Mouse (Mus musculus) hematopoietic multipotent progenitor cell, adult 10-12 weeks (in vitro differentiated cells): Measurements from ENCODE around the gene Fkbp10. TPM values are rescaled to one million over a fixed set of nuclear protein-coding genes. Genes with fewer than 3 reads are reported as not detected.

Source experiments
- polyA plus RNA-seq: library from polyadenylated mRNA; stranded (reverse); fragments of >175 nt; gene quantifications from 2 replicates; pipeline ENCODE4 v1.2.3, GENCODE M21; 2012; ENCODE audit warnings: low replicate concordance

Fkbp10 gene
- polyA plus RNA-seq: 0.67 and 1.0 TPM in 2 replicates

DNA sequence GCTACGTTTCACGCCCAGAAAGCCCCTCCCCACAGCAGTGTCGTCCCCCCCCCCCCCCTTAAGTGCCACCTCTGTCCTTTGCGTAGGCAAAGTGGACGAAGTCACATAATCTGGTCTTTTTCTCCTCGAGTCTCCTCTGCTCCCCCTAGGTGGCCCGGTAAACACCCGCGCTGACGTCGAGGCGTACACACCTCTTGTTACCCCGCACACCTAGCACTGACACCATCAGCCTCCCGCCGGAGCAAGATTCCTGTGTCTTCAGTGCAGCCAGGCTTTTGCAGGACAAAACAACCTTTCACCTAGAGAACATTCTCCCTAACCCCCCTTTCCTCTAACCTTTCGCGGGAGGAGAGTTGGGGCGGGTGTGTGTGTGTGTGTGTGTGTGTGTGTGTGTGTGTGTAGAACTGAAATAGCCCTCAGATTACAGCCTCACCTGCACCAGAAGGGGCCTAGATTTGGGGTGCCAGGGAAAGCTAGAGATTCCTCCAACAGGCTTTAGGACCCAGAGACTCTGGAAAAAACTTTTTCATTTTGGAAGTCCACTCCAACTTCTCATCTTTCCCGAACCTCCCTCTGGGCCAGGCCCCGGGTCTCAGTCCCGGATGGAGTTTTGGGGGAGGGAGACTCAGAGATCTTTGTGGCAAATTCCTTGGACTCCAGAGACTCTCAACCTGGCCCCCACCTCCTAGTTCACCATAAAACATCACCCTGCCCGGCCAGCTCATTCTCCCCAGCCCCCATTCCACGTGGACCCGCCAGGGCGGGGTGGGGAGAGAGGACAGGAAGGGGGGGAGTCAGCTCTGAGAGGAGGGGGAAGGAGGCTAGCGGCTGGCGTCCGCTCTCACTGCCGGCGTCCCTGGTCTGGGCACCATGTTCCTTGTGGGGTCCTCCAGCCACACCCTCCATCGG lies at the start of gene Fkbp10:
Fkbp10 (plus strand) TSS at position 784 of the 909 bp plus-strand sequence.

DNA sequence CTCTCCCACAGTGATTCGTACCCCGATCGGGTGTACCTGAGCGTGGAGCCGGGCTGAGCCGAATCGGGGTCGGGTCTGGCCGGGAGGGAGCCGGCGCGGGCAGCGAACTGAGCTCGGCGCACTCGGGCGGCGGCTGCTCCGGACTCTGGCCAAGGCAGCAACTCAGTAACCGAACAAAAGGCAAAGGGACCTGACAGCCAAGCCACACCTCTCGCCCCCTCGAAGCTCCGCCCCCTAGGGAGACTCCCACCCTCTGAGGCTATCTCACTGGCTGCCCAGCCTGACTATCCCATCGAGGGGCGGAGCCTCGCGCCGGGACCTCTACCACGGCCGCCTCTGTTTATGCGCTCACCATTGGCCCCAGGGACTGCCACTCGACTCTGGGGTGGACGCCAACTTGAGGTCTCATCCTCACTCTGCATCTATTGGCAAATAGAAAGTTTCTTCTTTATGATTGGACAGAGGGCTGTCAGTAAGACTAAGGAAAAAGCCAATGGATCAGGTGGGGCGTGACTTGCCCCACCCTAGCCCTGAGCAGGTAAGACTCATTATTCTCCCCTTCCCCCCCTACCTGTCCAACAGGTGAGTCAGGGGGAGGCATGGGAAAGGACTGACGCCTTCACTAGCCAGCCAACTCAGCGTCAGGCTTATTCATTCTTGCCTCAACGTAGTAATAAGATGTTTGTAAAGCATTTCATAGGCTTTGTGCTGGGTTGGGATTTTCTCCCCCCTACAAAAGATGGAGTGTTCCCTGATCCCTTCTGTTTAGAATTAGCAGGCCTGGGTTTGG lies 17.7 kb upstream of the Fkbp10 start, which contains the start of gene Jup:
Jup (minus strand) TSS at position 164 of the 790 bp plus-strand sequence.

DNA sequence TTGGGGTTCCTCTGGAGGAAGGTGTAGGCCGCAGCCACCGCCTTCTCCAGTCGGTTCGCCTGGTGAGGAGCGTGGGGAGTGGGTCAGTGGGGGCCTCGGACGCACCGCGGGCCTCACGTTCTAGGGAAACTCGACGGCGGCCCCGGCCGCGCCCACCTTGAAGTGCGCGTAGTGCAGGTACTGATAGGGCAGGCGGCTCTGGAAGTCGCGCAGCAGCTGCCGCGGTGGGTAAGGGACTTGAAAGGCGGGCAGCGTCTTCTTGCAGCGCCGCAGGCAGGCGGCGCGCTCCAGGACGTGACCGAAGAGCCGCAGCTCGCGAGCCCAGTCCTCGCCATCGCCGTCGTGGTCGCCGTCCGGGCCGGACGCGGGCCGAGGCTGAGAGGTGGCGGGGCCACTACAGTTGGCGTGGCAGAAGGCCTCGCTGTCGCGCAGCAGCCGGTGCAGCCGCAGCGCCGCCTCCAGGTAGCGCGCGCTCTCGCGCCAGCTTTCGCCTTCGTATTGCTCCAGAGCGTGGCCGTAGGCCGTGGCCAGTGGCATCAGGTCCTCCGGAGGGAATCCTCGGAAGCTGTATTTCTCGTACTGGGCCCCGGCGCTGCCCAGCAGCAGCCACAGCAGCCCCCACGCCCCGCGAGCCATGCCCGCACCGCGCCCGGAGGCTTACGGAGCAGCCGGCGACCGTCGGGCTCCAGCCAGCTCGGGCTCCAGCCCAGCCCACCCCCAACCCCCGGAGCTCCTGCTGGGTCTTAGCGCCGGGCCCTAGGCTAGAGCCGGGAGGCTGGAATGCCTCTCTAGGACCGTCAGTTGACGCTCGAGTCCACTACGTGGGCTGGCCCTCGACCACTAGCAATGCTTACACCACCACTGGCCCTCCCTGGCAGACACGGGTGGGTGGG lies 1.2 kb upstream of the Fkbp10 start, which contains the start of gene P3h4:
P3h4 (minus strand) TSS at position 816 of the 893 bp plus-strand sequence.

DNA sequence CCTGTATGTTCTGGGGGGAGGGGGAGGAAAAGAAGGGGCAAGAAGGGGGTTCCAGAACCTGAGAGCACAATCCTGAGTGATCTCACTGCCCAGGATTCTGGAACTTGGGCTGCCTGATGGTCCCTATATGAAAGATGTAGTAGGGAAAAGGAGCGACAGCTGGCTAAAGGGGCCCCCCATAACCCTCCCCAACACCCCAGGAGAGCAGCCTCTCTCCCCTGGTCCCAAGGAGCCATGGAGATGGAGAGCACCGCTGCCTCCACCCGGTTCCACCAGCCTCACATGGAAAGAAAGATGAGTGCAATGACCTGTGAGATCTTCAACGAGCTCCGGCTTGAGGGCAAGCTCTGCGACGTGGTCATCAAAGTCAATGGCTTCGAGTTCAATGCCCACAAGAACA lies 26.3 kb downstream of the Fkbp10 start, which contains the start of the genes Nt5c3b and Klhl10:
Nt5c3b (minus strand) TSS at position 12 of the 400 bp plus-strand sequence.
Klhl10 (plus strand) TSS at position 121 of the 400 bp plus-strand sequence.

DNA sequence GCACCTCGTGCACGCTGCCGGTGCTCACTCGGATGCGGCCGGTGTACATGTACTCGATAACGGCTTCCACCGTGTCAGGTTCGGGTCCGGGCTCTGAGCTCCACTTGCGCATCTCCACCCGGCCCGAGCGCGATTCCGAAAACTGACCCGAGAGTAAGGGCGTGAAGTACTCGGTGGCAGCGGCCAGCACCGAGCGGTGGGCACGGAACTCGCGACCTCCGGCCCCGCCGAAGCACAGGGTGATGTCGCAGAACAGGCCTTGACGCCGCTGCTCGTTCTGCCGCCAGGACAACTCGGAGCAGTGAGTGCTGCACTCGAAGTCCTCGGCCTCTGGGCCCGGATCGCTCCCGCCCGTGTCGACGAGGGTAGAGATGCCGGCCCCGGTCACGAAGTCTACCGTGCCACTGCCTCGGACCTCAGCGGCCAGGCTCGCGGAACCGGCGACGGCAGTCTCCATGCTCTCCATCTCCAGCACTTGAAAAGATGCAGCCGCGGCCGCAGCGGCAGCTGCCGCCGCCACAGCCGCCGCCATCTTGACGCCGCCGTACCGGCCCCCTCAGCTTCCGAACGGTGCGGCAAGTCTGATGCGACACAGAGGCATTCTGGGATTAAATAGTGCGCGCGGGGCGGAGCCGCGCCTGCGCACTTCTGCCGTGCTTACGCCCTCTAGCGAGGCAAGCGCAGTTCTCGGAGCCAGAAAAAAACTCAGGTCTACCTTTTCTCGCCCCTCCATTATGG lies 56.9 kb downstream of the Fkbp10 start, which contains the start of gene Klhl11:
Klhl11 (minus strand) TSS at position 545 of the 738 bp plus-strand sequence.

Other genes starting within 250 kb of the Fkbp10 start
- gene Krt9, start 222.5 kb upstream of the Fkbp10 start, polyA plus RNA-seq: not detected in 2 replicates
- not detected in 2 replicates for gene Krt14, start 208.1 kb upstream of the Fkbp10 start, polyA plus RNA-seq
- gene Krt16, start 166.8 kb upstream of the Fkbp10 start, polyA plus RNA-seq: not detected in 2 replicates
- gene Krt17, start 154.7 kb upstream of the Fkbp10 start, polyA plus RNA-seq: 0.10 and 0.14 TPM in 2 replicates
- not detected in 2 replicates for gene Krt42, start 145.8 kb upstream of the Fkbp10 start, polyA plus RNA-seq
- gene Eif1, start 95.8 kb upstream of the Fkbp10 start, polyA plus RNA-seq: 448 and 588 TPM in 2 replicates
- not detected in 2 replicates for gene Gast, start 81.3 kb upstream of the Fkbp10 start, polyA plus RNA-seq
- gene Hap1, start 59.6 kb upstream of the Fkbp10 start, polyA plus RNA-seq: 15.8 and 23.4 TPM in 2 replicates
- gene Jup, start 17.9 kb upstream of the Fkbp10 start, polyA plus RNA-seq: 74.3 and 86.7 TPM in 2 replicates
- 0.47 and 1.6 TPM in 2 replicates for gene P3h4, start 861 bp upstream of the Fkbp10 start, polyA plus RNA-seq
- gene Nt5c3b, start 26.1 kb downstream of the Fkbp10 start, polyA plus RNA-seq: 63.7 and 93.8 TPM in 2 replicates
- 0.15 TPM in 1 of 2 replicates, not detected in the other for gene Klhl10, start 26.2 kb downstream of the Fkbp10 start, polyA plus RNA-seq
- 2.8 and 4.1 TPM in 2 replicates for gene Klhl11, start 57.0 kb downstream of the Fkbp10 start, polyA plus RNA-seq
- 9.1 and 48.3 TPM in 2 replicates for gene Acly, start 112.3 kb downstream of the Fkbp10 start, polyA plus RNA-seq
- gene Ttc25, start 129.9 kb downstream of the Fkbp10 start, polyA plus RNA-seq: 0.06 and 0.10 TPM in 2 replicates
- gene Cnp, start 159.2 kb downstream of the Fkbp10 start, polyA plus RNA-seq: 106 and 177 TPM in 2 replicates
- 28.6 and 48.1 TPM in 2 replicates for gene Nkiras2, start 203.5 kb downstream of the Fkbp10 start, polyA plus RNA-seq
- 83.6 and 158 TPM in 2 replicates for gene Dnajc7, start 204.5 kb downstream of the Fkbp10 start, polyA plus RNA-seq